Mouse (Mus musculus) kidney, adult 9 months (tissue): ENCODE measurements at regions not wholly inside any gene's neighbourhood (a gene's known extent, or its start where the extent isn't known, plus 50 kb on each side); places are given as distances from the start of the nearest gene placed in this dataset.
"Not testable (repeated sequence)": the region's sequence is repeated elsewhere in the genome, so short reads cannot be mapped to it uniquely, and the experiment has no call there.

Experiments
- DNase-seq: peaks from one replicate; pipeline ENCODE4 v3.0.0; 2022

DNA sequence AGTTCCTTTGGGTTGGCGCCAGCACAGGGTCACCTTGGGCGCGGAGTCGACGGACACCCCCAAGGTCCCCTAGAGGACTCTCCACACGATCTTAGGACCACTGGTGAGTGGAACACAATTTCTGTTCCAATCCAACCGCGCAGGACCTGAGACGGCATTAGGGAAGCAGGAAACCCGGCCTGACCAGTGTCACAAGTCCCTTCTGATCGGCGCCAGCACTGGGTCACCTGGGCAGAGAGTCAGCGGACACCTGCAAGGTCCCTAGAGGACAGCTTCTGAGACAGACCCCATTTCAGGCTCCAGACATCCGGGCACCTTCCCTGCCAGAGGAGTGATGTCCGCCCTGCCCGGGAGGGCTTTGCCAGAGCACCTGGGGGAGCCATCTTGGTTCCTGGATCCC is 74.2 kb upstream of the Cdh13 start:
- DNase-seq: not testable (repeated sequence)

DNA sequence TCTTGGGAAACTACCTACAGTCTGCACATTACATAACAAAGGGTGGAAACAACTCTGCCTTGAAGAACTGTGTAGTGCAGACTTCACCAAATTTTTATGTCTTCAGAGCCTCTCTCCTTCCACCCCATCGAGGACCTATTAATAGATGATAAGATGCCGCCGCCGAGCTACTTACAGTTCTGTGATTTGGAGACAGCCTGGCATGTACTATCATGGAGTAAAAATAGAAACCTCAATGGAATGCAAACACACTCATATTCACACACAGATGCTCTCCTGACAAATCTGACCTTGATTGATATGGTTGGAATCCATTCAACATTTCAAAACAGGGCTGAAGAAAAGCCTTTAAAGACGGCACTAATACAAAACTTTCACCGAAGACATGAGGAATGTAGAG is 92.7 kb upstream of the Cdh13 start:
- DNase-seq: no peak

DNA sequence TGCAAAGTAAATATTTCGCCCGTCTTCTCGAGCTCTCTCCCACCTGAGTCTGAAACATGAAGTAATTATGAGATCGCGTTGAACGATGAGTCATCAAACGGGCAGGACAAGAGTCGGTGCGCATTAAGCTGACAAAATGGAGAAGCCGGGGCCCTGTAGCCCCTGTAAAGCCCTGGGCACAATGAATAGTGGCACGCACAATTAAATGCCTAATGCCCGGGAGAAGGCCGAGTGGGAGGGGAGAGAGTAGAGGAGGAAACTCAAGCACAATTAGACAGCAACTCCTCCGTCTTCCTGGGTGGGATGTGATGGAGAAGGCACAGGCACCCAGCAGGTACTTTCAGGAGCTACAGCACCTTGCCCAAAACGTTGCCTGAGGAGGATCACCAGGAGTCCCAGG is 94.3 kb upstream of the Cdh13 start:
- DNase-seq: no peak

DNA sequence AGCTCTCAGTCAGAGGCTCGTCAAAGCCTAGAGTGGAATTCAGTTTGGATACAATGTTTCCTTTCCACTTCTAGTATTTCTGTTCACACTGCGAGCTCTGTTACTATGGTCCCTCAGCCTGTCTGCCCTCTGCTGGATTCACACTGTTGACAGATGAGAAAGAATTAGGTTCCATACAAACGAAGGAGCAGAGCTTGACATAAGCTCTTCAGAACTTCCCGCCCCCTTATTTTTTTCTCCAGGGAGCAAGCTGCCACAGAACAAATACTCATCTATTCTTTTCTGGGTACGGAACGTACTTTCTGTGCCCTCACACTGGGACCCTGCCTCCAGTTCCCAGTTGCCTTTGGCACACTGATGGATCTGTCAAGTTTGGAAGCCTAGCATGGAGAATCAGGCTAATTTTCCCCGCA is 114.5 kb upstream of the Cdh13 start:
- no peak for DNase-seq

DNA sequence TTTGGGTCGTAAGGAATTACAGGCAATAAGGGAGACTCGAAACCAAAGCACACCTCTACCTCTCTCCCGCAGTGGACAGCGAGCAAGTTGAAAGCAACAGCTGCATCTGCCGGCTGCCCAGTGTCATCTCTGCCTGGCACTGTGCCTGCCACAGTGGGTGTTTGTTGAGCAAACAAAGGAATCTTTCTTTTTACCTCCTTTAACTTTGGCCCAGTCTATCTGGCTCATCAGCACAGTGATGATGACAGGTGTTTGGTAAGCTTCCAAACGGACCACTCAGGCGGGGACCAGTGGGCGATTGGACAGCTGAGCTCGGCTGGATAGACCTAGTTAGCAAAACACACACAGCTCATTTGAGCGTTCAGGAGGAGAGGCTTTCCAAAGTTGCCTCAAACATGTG is 121.4 kb upstream of the Cdh13 start:
- no peak for DNase-seq

DNA sequence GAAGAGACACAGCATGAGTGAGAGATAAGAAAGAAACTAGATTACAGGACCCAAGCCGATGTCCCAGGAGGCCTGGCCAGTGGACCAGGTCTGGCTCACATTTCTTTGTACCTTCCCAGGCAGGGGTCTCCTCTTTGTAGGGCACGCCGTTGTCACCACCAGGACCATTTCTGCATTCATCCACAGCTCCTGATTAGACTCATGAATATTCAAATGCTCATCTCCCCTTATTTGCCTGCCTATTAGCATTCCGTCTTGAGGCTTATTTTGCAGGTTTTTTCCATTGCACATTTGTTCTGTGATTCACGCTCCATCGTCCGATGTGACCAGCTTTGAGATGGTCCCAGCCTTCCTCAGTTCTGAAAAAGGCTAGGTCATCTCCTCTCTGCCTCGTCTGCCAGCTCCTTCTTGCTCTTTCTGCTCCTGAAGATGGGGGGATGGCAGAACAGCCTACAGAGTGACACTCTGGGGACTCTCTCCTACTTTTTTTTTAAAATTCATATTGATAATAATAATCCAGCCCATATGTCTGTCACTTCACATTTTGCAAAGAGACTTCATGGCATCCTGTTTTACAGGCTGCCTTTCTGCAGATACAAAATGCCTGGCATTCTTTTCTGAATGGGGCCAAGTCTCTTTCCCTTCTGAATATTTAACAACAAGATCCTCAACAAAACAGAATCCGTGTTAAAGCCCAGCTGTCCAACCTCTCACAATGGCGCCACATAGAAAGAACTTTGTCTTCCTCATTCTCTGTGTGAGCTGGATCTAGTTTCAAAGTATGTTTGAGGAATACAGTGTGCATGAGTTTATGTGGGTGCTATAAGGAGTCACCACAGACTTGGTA is 136.0 kb upstream of the Cdh13 start:
- DNase-seq: no peak

DNA sequence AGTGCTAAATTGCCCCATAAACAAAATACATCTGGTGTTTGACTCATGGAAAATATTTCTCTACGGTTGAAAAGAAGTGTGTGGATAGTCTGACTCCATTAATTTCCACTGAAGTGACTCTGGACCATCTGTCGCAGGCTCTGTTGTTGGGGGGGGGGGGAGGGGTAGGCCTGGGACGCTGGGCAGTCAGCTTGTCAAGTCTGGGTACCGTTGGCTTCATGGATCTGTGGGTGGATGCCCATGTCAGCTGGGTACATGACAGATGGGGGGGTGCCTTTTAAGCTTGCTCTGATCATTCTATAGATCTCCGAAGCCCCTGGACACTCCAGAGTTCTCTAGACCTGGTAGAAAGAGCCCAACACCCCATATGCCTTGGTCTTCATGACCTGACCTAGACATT is 139.0 kb upstream of the Cdh13 start:
- no peak for DNase-seq

DNA sequence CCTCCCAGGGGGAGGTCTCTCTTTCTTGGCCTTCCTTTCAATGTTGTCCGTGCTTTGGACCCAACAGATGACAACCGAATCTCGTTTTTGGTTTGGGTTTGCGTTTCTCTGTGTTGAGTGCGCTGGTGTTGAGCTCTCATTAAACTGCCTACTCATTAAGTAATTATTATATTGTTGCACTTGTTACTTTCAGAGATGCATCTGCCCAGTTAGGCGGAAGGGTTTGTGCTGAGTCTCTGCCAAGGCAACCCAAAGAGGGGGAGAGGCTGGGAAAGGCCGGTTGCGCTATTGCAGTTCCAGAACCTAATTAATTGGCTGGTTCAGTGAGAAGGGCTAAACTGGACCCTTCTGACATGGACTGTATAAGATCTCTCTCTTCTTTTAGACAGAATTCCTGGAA is 141.2 kb upstream of the Cdh13 start:
- no peak for DNase-seq

DNA sequence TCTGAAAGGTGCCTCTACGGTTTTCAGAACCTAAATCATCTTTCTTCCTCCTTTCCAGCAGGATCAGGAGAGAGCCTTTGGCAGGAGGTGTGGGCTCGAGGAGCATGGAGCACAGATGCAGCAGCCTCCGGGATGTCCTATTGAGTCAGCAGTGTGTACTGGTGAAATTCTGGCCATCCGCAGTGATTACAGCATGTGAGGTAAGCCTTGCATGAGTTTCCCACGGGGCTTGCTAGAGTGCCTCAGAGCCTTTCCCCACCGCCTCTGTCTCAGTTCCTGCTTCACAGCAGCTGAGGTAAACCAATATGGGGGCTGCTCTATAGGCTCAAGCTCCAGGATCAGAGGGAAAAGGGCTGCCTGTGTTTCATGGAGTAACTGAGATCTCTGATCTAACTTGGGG is 143.6 kb upstream of the Cdh13 start:
- DNase-seq: no peak

DNA sequence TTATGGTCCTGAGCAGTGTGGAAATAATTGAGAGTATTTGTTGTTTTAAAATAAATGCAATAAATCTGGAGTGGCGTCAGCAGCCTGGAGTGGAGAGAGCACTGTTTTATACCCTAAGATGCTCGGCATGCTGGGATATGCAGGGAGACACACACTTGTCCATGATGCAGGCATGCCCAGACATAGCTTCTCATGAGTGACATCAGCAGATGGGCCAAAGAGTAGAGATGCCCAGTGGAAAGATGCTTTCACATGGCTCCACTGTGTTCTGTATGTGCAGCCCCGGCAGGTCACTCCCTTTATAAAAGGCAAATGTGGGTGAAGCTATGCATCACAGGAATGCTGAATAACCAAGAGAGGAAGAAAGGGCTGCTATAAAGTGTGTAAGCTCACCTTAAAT is 145.7 kb upstream of the Cdh13 start:
- no peak for DNase-seq

DNA sequence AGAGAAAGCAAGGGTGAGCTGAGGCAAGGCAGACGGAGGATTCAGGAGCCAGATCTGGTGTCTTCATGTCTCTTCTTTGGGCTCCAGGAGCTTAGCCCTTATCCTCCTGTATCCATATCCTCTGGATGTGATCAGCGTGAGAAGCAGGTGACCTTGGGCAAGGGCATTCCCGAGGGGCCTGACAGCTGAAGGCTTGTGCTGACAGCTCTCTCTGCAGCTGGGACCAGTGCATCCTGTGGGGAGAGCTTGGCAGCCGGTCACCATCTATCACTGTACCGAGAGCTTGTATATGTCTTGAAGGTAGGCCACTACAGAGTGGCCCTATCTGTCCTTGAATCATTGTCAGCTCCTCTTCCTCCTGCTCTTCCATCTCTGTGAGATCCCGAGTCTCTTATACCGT is 158.5 kb upstream of the Cdh13 start:
- no peak for DNase-seq

DNA sequence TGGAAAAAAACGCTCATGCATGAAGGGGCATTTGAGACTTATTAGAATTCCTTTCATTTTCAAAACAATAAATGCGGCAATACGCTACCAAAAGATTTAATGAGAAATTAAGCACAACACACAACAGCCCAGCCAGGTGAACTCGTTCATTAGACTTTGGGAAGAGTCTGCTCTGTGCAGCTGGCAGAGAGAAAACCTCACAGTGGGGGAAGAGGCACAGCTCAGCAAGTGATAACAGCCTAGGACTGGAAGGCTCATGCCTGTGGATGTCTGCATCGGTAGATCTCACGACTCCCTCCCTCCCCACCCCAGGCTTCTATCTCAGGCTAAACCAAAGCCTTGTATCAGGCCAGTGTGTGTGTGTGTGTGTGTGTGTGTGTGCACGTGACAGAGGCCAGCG is 169.3 kb upstream of the Cdh13 start:
- DNase-seq: no peak

DNA sequence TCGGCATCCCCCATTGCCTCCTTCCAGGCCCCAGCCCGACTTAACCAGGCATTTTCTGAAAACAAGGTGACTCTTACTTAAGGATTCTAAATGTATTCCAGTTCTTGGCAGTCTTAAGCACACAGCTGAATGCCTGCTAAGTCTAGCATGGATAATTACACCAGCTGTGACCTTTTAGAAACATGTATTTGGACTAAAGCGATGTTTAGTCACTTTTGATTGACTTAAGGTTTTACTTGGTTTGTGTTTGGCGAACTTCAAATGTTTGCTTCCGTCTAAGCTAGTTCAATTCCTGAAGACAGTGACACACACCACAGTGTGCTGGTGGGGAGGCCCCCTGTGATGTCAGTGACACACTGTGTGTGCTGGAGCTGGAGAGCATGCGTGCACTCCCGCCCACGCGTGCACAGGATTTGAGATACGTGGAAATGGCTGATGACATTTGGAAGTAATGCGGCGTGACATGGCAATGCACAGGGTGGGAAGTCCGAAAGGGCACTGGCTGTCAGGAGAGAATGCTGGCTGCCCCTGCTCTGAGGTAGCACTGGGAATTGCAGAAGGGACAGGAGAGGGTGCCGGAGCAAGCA is 179.0 kb upstream of the Cdh13 start:
- DNase-seq: peak; percentile 8

DNA sequence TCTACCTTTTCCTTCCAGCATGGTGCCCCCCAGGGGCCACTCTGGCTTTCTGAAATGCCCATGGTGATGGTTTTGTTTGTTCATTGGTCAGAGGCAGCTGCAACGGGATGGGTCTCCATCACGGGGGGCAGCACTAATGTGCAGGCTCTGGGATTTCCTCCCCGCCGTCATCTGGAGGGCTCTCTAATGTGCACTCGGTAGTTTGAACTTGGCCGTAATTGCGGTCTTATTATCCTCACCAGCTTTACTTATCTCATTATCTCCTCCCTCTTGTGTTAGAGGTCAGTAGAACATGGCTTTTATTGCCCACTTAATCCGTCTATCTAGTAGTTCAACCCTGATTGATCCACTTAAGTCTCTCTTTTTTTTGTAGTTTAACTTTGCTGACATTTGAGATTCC is 182.2 kb upstream of the Cdh13 start:
- no peak for DNase-seq

DNA sequence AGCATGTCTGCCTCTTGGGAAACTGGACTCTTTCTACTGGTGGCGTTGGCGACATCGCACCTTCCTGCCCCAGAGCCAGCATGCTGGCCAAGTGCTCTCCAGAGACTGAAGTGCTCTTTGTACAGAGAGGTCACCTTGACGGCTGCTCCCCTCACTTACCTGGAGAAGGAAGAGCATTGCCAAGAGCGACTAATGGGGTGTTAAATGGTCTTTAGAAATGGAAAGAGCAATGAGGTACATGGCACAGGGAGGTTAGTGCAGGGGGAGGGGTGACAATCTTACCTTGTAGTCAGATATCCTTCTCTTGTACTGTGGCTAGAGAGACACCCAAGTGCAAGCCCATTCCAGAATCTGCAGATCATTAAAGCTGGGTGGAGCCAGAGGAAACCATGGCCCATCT is 220.8 kb upstream of the Cdh13 start:
- no peak for DNase-seq

DNA sequence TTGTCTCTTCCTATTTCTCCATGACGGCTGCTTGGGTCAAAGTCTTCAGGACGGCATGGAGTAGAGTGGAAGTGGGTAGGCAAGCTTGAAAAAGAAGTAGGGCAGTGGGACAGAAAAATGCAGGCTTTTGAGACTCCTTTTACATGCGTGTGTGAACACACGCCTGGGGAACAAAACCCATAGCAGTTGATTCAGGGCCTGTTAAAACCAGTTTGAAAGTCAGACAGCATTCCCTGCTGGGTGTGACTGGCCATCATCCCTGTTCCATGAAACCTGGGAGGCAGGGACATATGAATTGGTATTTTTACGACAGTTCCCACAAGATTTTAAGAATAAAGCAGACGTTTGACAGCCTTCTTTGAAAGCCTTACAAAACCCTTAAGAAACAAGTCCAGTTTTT is 226.8 kb upstream of the Cdh13 start:
- DNase-seq: no peak

DNA sequence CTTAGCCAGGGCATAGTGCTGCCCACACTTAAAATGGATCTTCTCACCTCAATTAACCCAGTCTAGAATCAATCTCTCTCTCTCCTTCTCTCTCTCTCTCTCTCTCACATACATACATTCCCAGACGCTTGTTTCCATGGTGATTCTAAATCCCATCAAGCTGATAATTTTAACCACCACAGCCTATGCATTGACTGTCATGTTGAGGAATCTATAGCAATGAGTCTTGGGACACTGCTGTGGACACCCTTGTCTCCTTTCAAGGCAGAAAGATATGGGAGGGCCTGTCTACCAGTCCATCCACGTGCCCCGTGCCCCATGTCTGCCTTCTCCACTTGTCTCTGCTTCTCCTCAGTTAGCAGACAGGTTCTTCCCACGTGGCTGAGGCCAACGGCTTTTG is 228.0 kb upstream of the Cdh13 start:
- no peak for DNase-seq

DNA sequence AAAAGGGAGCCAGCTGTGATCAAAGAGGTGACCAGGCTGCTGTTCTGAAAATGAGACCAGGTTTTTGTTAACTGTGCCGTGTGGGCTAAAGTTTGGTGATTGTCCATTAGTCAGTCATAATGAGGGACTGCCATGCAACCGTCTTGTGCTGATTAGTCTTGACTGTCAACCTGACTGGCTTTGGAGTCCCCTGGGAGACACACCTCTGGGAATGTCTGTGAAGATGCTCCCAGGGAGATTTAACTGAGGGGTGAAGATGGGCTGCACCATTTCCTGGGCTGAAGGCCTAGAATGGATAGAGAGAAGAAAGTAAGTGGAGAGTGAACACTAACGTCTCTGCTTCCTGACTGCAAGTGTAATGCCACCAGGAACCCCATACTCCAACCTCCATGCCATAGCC is 233.1 kb upstream of the Cdh13 start:
- no peak for DNase-seq

DNA sequence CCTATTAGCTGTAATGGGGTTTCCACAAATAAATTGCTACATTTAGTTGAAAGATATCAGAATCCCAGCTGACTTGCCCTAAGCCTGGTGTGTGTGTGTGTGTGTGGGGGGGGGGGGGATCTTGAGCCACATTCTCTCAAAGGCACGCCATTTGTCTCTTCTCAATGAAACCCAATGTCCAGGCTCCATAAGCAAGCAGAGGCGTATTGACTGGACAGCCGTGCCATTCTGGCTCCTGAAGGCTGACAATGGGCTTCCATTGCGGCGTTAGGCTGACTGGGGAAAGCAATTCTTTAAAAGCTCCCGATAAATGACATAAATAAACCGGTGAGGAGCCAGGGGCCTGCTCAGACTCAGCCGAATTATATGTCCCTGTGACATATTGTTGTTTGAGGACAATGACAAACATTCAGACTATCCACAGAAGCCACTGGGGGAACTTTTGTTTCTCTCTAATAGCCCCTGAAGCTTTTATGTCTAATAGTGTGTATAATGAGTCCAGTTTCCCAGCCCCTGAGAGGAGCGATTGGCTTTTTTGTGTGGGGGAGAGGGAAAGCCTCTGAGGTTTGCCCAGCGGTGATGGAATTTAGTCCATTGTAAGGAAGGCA is 240.6 kb upstream of the Mphosph6 start:
- no peak for DNase-seq

DNA sequence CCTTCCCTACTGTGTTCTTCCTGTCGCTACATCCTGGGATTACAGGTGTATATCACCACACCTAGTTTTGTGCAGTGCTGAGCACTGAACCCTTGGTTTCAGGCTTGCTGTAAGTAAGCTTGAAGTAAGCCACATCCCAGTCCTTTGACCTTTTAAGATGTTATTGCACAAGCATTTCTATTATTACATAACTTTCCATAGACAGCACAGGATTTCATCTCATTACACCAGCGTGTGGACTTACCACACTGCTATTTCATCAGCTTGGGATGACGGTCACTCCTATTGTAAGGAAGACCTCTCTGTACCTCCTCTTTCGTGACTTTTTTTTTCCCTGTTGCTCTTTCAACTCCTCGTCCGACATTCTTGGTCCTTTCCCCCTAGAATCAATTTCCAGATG is 239.5 kb upstream of the Mphosph6 start:
- no peak for DNase-seq

DNA sequence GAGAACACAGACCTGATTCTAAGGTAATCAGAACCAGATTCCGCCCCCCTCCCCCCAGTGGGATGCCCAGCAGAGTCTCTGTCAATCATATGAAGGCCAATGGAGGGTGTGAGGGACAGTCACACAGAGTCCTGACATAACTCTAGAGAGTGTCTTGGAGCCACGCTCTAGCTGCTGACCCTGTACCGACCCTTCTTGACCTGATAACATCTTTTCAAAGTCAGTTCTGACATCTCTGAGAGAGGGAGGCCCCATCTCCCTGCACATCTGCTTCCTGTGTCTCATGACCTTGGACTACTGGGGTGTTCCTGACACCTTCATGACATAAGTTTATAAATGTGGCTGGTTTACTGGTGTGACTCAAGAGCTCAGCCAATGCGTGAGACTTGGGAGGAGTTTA is 236.1 kb upstream of the Mphosph6 start:
- no peak for DNase-seq

DNA sequence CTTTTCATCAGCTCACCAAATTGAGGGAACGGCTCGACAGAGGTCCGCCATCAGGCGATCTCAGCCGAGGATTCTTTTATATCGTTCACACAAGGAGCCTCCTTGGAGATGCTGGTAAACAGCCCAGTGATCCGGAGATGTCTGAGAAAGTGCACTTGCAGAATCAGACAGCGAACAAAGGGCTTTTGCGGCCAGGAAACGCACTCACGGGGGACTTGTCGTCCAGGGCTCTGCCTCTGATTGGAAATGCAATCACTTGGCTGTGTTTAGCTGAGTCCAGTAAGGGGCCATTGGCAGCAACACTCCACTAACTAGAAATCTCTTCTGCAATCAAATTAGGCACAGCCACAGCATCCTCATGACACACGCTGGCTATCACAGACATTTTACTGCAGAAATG is 232.3 kb upstream of the Mphosph6 start:
- no peak for DNase-seq

DNA sequence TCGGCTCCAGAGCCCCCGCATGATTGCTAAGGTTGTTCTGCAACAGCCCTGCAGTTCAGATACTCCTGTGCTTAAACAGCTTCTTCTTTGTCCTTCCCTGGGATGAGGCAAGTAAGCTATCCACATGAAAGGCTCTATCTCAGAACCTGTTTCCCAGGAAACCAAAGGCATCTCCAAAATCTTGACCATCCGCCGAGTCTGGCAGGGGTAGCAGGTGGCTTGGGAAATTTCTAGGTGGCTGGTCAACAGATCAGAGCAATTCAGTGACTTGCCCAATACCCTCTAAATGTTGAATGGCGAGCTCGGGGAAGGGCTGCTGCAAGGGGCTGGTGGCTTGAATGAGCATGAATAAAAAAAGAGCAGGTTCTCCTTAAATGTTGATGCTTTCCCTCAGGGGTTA is 229.7 kb upstream of the Mphosph6 start:
- no peak for DNase-seq

DNA sequence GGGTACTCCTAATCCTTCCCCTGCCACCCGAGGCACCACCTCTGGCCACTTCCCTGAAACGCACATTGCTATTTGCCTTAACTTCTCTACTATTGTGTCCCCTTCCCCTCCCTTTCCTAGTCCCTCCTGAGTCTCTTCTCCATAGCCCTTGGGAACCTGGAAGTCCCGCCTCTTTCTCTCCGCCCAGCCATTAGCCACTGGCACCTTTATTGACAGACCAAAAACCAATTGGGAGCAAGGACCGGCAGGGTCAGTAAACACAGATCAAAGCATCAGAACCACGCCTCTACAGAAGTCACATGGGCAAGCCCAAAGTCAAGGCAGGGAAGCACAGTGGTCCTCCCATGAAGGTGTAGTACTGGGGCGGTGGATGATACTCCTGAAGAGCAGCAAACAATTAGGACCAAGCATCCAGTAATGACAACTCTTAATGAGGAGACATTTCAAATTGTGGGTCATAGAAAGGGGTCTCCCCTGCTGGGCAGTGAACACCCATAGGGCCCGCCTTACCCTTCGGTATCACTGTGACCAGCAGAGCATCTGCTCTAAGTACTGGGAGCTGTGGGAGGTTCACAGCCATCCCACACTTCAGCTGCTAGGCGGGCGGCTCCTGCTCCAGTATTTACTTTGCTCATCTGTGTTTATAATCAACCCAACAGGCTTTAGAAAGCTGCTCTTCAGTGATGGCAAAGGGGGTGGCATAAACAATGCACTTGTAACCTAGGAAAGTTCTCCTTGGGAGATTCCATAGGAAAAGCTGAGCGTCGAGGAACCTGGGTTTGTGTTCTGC is 226.5 kb upstream of the Mphosph6 start:
- DNase-seq: no peak
